Mouse (Mus musculus): Measurements from ENCODE around the gene Gm6871.
"Not testable (repeated sequence)": the region's sequence is repeated elsewhere in the genome, so short reads cannot be mapped to it uniquely, and the experiment has no call there.

Gm6871 gene

GRCm38 (mm10) chr7:41573562-41573961, at the start of gene Gm6871:
Gene Gm6871, minus strand, starts transcription at chr7:41573662.
- DNase-seq (ENCODE audit: low read depth), result not testable (repeated sequence)

GRCm38 (mm10) chr7:41616241-41616640, 42.8 kb upstream of the Gm6871 start:
- DNase-seq (ENCODE audit: low read depth), result not testable (repeated sequence)

GRCm38 (mm10) chr7:41611654-41612053, 38.2 kb upstream of the Gm6871 start:
- no peak for DNase-seq (ENCODE audit: low read depth)

- no peak for DNase-seq (ENCODE audit: low read depth)
Measured at GRCm38 (mm10) chr7:41599932-41600548, 26.6 kb upstream of the Gm6871 start.

- DNase-seq (ENCODE audit: low read depth), result peak; percentile 86
Measured at GRCm38 (mm10) chr7:41599034-41599813, 25.8 kb upstream of the Gm6871 start, which contains the start of gene 2610021A01Rik. Gene 2610021A01Rik, plus strand, starts transcription at chr7:41599230.

- DNase-seq (ENCODE audit: low read depth), result no peak
Measured at GRCm38 (mm10) chr7:41598615-41599014, 25.2 kb upstream of the Gm6871 start.

- DNase-seq (ENCODE audit: low read depth), result not testable (repeated sequence)
Measured at GRCm38 (mm10) chr7:41587831-41588230, 14.4 kb upstream of the Gm6871 start.

GRCm38 (mm10) chr7:41582028-41582427, 8.6 kb upstream of the Gm6871 start:
- no peak for DNase-seq (ENCODE audit: low read depth)

- DNase-seq (ENCODE audit: low read depth), result no peak
Measured at GRCm38 (mm10) chr7:41577956-41578355, 4.5 kb upstream of the Gm6871 start.

- no peak for DNase-seq (ENCODE audit: low read depth)
Measured at GRCm38 (mm10) chr7:41560681-41561080, 12.8 kb downstream of the Gm6871 start.

- DNase-seq (ENCODE audit: low read depth), result no peak
Measured at GRCm38 (mm10) chr7:41512672-41513071, 60.8 kb downstream of the Gm6871 start.

- no peak for DNase-seq (ENCODE audit: low read depth)
Measured at GRCm38 (mm10) chr7:41512207-41512606, 61.3 kb downstream of the Gm6871 start.

- no peak for DNase-seq (ENCODE audit: low read depth)
Measured at GRCm38 (mm10) chr7:41502402-41502801, 71.1 kb downstream of the Gm6871 start.

- peak; percentile 63 for DNase-seq (ENCODE audit: low read depth)
Measured at GRCm38 (mm10) chr7:41500151-41500934, 73.1 kb downstream of the Gm6871 start.

- DNase-seq (ENCODE audit: low read depth), result peak; percentile 82
Measured at GRCm38 (mm10) chr7:41499389-41500049, 73.9 kb downstream of the Gm6871 start, which contains the start of the genes Gm20449 and AW146154. Gene Gm20449, minus strand, starts transcription at chr7:41499417. Gene AW146154, minus strand, starts transcription at chr7:41499890.

- not testable (repeated sequence) for DNase-seq (ENCODE audit: low read depth)
Measured at GRCm38 (mm10) chr7:41499018-41499388, 74.5 kb downstream of the Gm6871 start.

- not testable (repeated sequence) for DNase-seq (ENCODE audit: low read depth)
Measured at GRCm38 (mm10) chr7:41498464-41498863, 75.0 kb downstream of the Gm6871 start.

- no peak for DNase-seq (ENCODE audit: low read depth)
Measured at GRCm38 (mm10) chr7:41497871-41498270, 75.6 kb downstream of the Gm6871 start.
